Mouse (Mus musculus): ENCODE data around the gene Myo18a. TPM values are rescaled to one million over a fixed set of nuclear protein-coding genes. Genes with fewer than 3 reads are reported as not detected.

Gene Myo18a
- polyA plus RNA-seq, 1 experiment from 2014 or later: 95.5 TPM

GRCm38 (mm10) chr11:77852941-77853668 lies 90.1 kb downstream of the Myo18a start:
- peaks cover 38% of the 10 kb centered on the region for H3K4me1 ChIP-seq
- no peaks in the 10 kb centered on the region for H3K9me3 ChIP-seq
- H3K27ac ChIP-seq: no peak overlapping the region; the same call in 1 of the 2 replicates
- WGBS: 87% methylated on average over 17 of the region's 17 CpGs
- peaks cover 13% of the 10 kb centered on the region; the same call in 1 of the 2 replicates for H3K27me3 ChIP-seq (ENCODE audit: insufficient read depth, poor library complexity, severe bottlenecking)
- H3K4me3 ChIP-seq: no peak overlapping the region
- peaks cover 97% of the 10 kb centered on the region for H3K36me3 ChIP-seq
- DNase-seq (ENCODE audit: low spot score): no peak

DNA sequence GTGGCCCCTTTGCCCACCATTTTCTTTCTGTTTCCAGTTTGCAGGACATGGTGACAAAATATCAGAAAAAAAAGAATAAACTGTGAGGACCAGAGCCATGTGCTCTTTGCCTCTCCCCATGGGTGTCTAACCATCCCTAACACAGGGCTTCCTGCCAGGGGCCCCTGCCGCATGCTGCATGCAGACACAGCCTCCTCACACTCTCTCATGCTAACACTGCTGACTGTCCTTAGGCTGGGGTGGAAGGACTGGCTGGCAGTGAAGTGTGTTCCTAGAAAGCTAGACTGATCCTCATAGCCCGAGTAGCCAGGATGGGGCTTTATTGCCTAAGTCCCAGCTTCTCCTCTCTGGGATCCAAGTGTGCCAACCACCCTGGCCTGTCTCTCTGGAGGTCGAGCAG lies 91.6 kb downstream of the Myo18a start:
- H3K9me3 ChIP-seq: no peaks in the 10 kb centered on the region
- no peak for DNase-seq (ENCODE audit: low spot score)
- H3K27ac ChIP-seq: peak overlapping the region; percentile 13; the same call in 1 of the 2 replicates
- WGBS: 48% methylated on average over 3 of the region's 3 CpGs
- H3K4me3 ChIP-seq: no peak overlapping the region
- peaks cover 51% of the 10 kb centered on the region for H3K4me1 ChIP-seq
- H3K27me3 ChIP-seq (ENCODE audit: insufficient read depth, poor library complexity, severe bottlenecking): peaks cover 27% of the 10 kb centered on the region; the same call in 1 of the 2 replicates
- peaks cover 97% of the 10 kb centered on the region for H3K36me3 ChIP-seq

- Histone ChIP-seq H3K9me3 (no peaks in the 10 kb centered on the region), H3K36me3 (peaks cover 97% of the 10 kb centered on the region), H3K27me3 (ENCODE audit: insufficient read depth, poor library complexity, severe bottlenecking) (peaks cover 34% of the 10 kb centered on the region; the same call in 1 of the 2 replicates), H3K27ac (no peak overlapping the region), H3K4me1 (peaks cover 53% of the 10 kb centered on the region), H3K4me3 (no peak overlapping the region)
- no peak for DNase-seq (ENCODE audit: low spot score)
- 53% methylated on average over 15 of the region's 15 CpGs for WGBS
Measured at GRCm38 (mm10) chr11:77855396-77855795, 92.3 kb downstream of the Myo18a start.

- Histone ChIP-seq H3K27ac (no peak overlapping the region), H3K36me3 (peaks cover 97% of the 10 kb centered on the region), H3K4me3 (no peak overlapping the region), H3K4me1 (peaks cover 40% of the 10 kb centered on the region), H3K27me3 (ENCODE audit: insufficient read depth, poor library complexity, severe bottlenecking) (peaks cover 39% of the 10 kb centered on the region; the same call in 1 of the 2 replicates), H3K9me3 (no peaks in the 10 kb centered on the region)
- 84% methylated on average over 6 of the region's 6 CpGs for WGBS
- no peak for DNase-seq (ENCODE audit: low spot score)
Measured at GRCm38 (mm10) chr11:77857089-77857488, 94.0 kb downstream of the Myo18a start.

DNA sequence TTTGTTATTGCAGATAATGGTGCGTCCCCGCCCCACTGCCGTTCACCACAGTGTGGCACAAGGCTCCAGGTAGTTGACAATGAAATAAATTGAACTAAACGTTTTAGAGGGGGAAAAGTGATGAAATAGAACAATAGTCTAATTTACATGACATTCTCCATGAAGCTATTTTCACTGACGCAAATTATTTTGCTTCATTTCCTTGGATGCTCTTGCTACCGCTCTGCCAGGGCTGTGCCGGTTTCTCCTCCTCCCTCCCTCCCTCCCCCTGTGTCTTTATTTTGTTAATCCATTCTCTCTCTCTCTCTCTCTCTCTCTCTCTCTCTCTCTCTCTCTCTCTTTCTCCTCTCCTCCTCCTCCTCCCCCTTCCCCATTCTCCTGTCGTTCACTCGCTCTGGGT lies 95.5 kb downstream of the Myo18a start:
- H3K36me3 ChIP-seq: peaks cover 92% of the 10 kb centered on the region
- no peak overlapping the region for H3K4me3 ChIP-seq
- H3K27ac ChIP-seq: peak overlapping the region; percentile 56; the same call in 1 of the 2 replicates
- no peaks in the 10 kb centered on the region for H3K9me3 ChIP-seq
- H3K27me3 ChIP-seq (ENCODE audit: insufficient read depth, poor library complexity, severe bottlenecking): peaks cover 39% of the 10 kb centered on the region; the same call in 1 of the 2 replicates
- WGBS: 54% methylated on average over 9 of the region's 9 CpGs
- no peak for DNase-seq (ENCODE audit: low spot score)
- peaks cover 40% of the 10 kb centered on the region for H3K4me1 ChIP-seq

DNA sequence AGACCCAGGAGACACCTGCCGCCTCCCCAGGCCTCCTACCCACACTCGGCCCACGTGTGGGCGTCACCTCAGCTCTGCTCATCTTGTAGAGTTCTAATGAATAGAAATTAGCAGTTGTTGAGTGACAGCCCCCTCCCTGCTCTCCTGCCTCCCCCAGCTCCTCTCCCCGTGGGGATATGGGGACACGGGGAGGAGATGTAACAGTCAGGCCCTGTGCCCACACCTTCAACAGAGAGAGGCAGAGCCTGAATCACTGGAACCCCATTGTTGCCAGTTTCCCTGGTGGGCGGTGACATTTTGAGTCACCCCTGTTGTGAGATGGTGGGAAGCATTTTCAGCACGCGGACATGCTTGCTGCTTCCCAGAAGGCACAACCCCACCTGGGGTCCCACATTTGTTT lies 97.9 kb downstream of the Myo18a start:
- no peak for DNase-seq (ENCODE audit: low spot score)
- Histone ChIP-seq H3K27me3 (ENCODE audit: insufficient read depth, poor library complexity, severe bottlenecking) (peaks cover 42% of the 10 kb centered on the region), H3K27ac (no peak overlapping the region), H3K9me3 (no peaks in the 10 kb centered on the region), H3K4me3 (no peak overlapping the region), H3K4me1 (peaks cover 29% of the 10 kb centered on the region), H3K36me3 (peaks cover 92% of the 10 kb centered on the region)
- WGBS: 78% methylated on average over 9 of the region's 9 CpGs

GRCm38 (mm10) chr11:77862887-77863286 lies 99.8 kb downstream of the Myo18a start:
- H3K4me1 ChIP-seq: peaks cover 40% of the 10 kb centered on the region
- H3K9me3 ChIP-seq: no peaks in the 10 kb centered on the region
- H3K27ac ChIP-seq: no peak overlapping the region
- no peak for DNase-seq (ENCODE audit: low spot score)
- peaks cover 38% of the 10 kb centered on the region for H3K27me3 ChIP-seq (ENCODE audit: insufficient read depth, poor library complexity, severe bottlenecking)
- no peak overlapping the region for H3K4me3 ChIP-seq
- WGBS: 85% methylated on average over 7 of the region's 7 CpGs
- H3K36me3 ChIP-seq: peaks cover 88% of the 10 kb centered on the region

- Histone ChIP-seq H3K27ac (no peak overlapping the region), H3K27me3 (ENCODE audit: insufficient read depth, poor library complexity, severe bottlenecking) (peaks cover 20% of the 10 kb centered on the region), H3K9me3 (no peaks in the 10 kb centered on the region), H3K4me3 (no peak overlapping the region), H3K4me1 (peaks cover 31% of the 10 kb centered on the region), H3K36me3 (peaks cover 72% of the 10 kb centered on the region)
- 59% methylated on average over 12 of the region's 12 CpGs for WGBS
- DNase-seq (ENCODE audit: low spot score): no peak
Measured at GRCm38 (mm10) chr11:77864771-77865170, 101.7 kb downstream of the Myo18a start.

DNA sequence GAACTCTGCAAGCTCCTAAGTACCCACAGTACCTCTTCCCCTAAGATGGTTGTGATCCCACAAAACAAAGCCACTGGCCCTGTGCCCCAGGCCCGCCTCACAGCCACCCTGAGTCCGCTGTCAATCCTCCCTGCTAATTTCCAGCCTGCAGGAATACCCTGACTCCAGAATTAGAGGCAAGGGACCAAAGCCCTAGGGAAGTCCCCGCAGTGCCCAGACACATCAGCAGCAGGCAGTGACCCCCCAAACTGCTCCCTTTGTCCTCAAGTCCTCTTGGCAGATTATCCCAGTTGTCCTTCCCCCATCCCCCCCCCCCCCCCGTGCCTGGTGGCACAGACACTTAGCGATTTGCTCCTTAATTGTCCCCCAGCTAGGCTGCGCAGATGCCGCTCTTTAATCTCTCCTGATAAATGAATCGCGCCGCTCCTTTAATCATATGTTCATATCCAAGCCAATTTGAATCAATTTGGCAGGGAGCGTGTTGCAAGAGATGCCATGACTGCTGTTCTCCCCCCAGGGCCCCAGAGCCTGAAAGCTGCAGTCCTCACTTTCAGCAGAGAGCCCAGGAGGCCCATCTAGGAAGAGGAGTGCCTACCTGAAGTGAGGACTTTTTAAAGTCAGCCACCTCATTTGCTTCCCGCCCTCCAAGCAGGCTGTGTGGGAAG lies 104.5 kb downstream of the Myo18a start:
- Histone ChIP-seq H3K9me3 (no peaks in the 10 kb centered on the region), H3K27ac (peak overlapping the region; percentile 52; the same call in 1 of the 2 replicates), H3K4me1 (peaks cover 45% of the 10 kb centered on the region), H3K27me3 (ENCODE audit: insufficient read depth, poor library complexity, severe bottlenecking) (peaks cover 10% of the 10 kb centered on the region), H3K4me3 (no peak overlapping the region), H3K36me3 (peaks cover 45% of the 10 kb centered on the region)
- 23% methylated on average over 12 of the region's 12 CpGs for WGBS
- DNase-seq (ENCODE audit: low spot score): no peak

DNA sequence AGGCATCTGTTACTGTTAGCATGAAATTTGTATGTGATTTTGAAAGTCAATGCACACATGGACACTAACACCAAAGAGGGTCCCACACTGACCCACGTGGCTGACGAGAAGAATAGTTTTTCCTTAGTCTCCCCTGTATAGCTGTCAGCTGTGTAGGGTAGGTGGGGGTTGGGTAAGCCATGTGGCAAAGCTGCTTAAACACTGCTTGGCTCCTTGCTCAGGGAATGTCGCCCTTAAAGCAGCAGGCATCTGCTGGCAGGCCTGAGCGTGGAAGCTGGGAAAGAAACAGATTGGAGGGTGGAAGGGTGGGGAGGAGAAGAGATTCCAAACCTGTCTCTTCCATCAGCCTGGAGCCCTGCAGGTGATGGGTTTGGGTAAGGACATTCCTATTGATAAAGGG lies 108.4 kb downstream of the Myo18a start:
- no peak overlapping the region for H3K4me3 ChIP-seq
- 0 out of 2 replicates have a peak, but pooled peaks cover 2% of the 10 kb centered on the region for H3K27me3 ChIP-seq (ENCODE audit: insufficient read depth, poor library complexity, severe bottlenecking)
- H3K36me3 ChIP-seq: peaks cover 14% of the 10 kb centered on the region
- H3K4me1 ChIP-seq: peaks cover 63% of the 10 kb centered on the region
- DNase-seq (ENCODE audit: low spot score): no peak
- H3K9me3 ChIP-seq: no peaks in the 10 kb centered on the region
- 30% methylated on average over 4 of the region's 4 CpGs for WGBS
- H3K27ac ChIP-seq: no peak overlapping the region; the same call in 1 of the 2 replicates

- H3K4me3 ChIP-seq: peak overlapping the region; percentile 44
- H3K27me3 ChIP-seq (ENCODE audit: insufficient read depth, poor library complexity, severe bottlenecking): no peaks in the 10 kb centered on the region
- peaks cover 6% of the 10 kb centered on the region; the same call in 1 of the 2 replicates for H3K36me3 ChIP-seq
- under 1% methylated on average over 11 of the region's 11 CpGs for WGBS
- no peak for DNase-seq (ENCODE audit: low spot score)
- H3K9me3 ChIP-seq: no peaks in the 10 kb centered on the region
- peak overlapping the region; percentile 39 for H3K27ac ChIP-seq
- peaks cover 63% of the 10 kb centered on the region for H3K4me1 ChIP-seq
Measured at GRCm38 (mm10) chr11:77872236-77872635, 109.2 kb downstream of the Myo18a start.

DNA sequence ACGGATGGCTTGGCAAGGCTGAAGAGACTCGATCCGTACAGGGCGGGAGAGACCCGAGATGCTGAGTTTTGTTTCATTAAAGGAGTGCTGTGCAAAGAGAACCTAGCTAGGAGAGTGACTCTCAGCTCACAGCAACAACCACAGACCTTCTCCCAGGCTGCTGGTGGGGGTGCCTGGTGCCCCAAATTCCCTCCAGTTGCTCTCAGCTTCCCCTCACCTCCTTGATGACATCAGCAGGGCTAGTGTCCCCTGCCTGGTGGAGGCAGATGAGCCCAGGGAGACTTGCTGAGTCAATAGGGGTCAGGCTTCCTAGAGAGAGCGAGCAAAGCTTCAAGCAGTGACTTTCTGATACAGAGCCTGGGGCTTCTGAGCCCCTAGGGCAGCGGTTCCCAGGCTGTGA lies 109.6 kb downstream of the Myo18a start:
- H3K27ac ChIP-seq: peak overlapping the region; percentile 39
- WGBS: 2% methylated on average over 7 of the region's 7 CpGs
- H3K27me3 ChIP-seq (ENCODE audit: insufficient read depth, poor library complexity, severe bottlenecking): no peaks in the 10 kb centered on the region
- H3K4me3 ChIP-seq: peak overlapping the region; percentile 44
- 0 out of 2 replicates have a peak, but pooled peaks cover 3% of the 10 kb centered on the region for H3K36me3 ChIP-seq
- DNase-seq (ENCODE audit: low spot score): no peak
- peaks cover 62% of the 10 kb centered on the region for H3K4me1 ChIP-seq
- no peaks in the 10 kb centered on the region for H3K9me3 ChIP-seq

DNA sequence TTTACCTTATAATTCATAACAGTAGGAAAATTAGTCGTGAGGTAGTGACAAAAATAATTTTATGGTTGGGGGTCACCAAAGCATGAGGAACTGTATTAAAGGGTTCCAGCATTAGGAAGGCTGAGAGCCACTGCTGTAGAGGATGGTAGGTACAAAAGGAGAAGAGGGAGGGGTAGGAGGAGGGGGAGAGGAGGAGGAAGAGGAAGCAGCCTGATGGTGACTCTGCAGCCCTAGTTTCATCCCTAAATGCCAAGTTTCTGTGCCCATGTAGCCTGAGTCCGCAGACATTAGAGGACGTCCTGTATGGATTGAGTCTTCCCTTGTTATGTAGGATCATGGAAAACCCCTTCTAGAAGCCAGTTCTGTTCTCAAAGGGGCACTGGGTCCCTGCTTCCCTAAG lies 110.1 kb downstream of the Myo18a start:
- peaks cover 59% of the 10 kb centered on the region for H3K4me1 ChIP-seq
- H3K9me3 ChIP-seq: no peaks in the 10 kb centered on the region
- 0 out of 2 replicates have a peak overlapping the region, but pooled peaks have one; percentile 44 for H3K4me3 ChIP-seq
- H3K27me3 ChIP-seq (ENCODE audit: insufficient read depth, poor library complexity, severe bottlenecking): no peaks in the 10 kb centered on the region
- WGBS: 49% methylated on average over 3 of the region's 3 CpGs
- H3K27ac ChIP-seq: no peak overlapping the region
- H3K36me3 ChIP-seq: 0 out of 2 replicates have a peak, but pooled peaks cover 3% of the 10 kb centered on the region
- DNase-seq (ENCODE audit: low spot score): no peak

All from heart, embryonic 10.5 days (tissue).